Mouse (Mus musculus) forebrain, embryonic 14.5 days (tissue): ENCODE data around the gene Kiss1r. TPM values are rescaled to one million over a fixed set of nuclear protein-coding genes. Genes with fewer than 3 reads are reported as not detected.

Source experiments
- ATAC-seq: fragments of 200-750 bp; cut with Nextera tagmentation; 2 replicates; pipeline ENCODE4 v1.8.0; 2017; ENCODE audit warnings: mild to moderate bottlenecking, moderate library complexity
- DNase-seq: peaks from one replicate; pipeline ENCODE4 v3.0.0-alpha.2; 2015; ENCODE audit warnings: low spot score
- H3K27ac ChIP-seq: fragments of 300-500 bp; sonication (generic); 2 replicates; pipeline ENCODE4 v1.5.1; 2014; ENCODE audit warnings: low read depth, mild to moderate bottlenecking, control low read depth, low read length, moderate library complexity
- H3K27me3 ChIP-seq: fragments of 300-500 bp; sonication (generic); replicated peaks from 2 replicates; pipeline ENCODE4 v1.6.1; 2014; ENCODE audit warnings: low read length, control low read depth, mixed read lengths; ENCODE audit not compliant: control insufficient read depth, insufficient read depth
- H3K36me3 ChIP-seq: fragments of 300-500 bp; sonication (generic); 2 replicates; pipeline ENCODE4 v1.6.1; 2014; ENCODE audit warnings: low read length, control low read depth; ENCODE audit not compliant: control insufficient read depth, insufficient read depth
- H3K4me1 ChIP-seq: fragments of 300-500 bp; sonication (generic); 2 replicates; pipeline ENCODE4 v1.6.1; 2014; ENCODE audit warnings: antibody characterized with exemption, low read length, control low read depth; ENCODE audit not compliant: control insufficient read depth, insufficient read depth
- H3K4me2 ChIP-seq: fragments of 300-500 bp; sonication (generic); 2 replicates; pipeline ENCODE4 v1.6.1; 2014; ENCODE audit warnings: mild to moderate bottlenecking, control low read depth, low read length
- H3K4me3 ChIP-seq: fragments of 300-500 bp; sonication (generic); 2 replicates; pipeline ENCODE4 v1.5.1; 2014; ENCODE audit warnings: low read depth, low read length, control low read depth
- H3K9ac ChIP-seq: fragments of 300-500 bp; sonication (generic); 2 replicates; pipeline ENCODE4 v1.6.1; 2014; ENCODE audit warnings: mild to moderate bottlenecking, low read length, control low read depth, moderate library complexity
- H3K9me3 ChIP-seq: fragments of 300-500 bp; sonication (generic); replicated peaks from 2 replicates; pipeline ENCODE4 v1.6.1; 2016; ENCODE audit warnings: low read length, control low read depth, mixed read lengths; ENCODE audit not compliant: control insufficient read depth
- WGBS: fragments of 180-500 bp; shearing (Covaris S2); extraction: QIAGEN DNeasy Blood & Tissue Kit; methylation state at CpG from one replicate; pipeline ENCODE4 v1.1.7; 2014; 5-methylcytosine and 5-hydroxymethylcytosine counted together
- polyA plus RNA-seq: library from polyadenylated mRNA; unstranded; fragments of >200 nt; fragmentation: Nextera tagmentation; extraction: Ambion mirVana; gene quantifications from 2 replicates; pipeline ENCODE4 v1.2.1, GENCODE M21; 2014

Gene Kiss1r
- polyA plus RNA-seq, 1 experiment from 2014 or later: 1.6 TPM

DNA sequence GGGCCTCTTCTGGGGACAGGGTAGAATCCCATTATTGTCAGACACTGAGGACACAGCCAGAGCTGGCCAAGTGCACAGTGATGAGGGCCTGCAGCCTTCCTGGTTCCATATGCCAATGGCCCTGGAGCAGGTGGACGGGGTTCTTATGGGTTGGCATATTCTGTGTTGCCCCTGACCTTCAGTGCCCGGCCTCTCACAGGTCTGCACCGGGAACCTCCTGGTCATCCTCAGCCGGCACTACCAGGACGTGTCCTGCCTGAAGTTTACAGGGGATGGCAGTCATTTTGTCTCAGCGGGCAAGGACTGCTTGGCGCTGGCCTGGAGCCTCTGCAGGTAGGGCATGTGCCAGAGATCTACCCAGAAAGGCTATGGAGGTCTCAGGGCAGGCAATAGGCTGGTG, 48.0 kb downstream of the Kiss1r start:
- no peak for DNase-seq
- peaks cover 6% of the 10 kb centered on the region; the same call in 1 of the 2 replicates for H3K4me1 ChIP-seq
- 95% methylated on average over 7 of the region's 7 CpGs for WGBS

DNA sequence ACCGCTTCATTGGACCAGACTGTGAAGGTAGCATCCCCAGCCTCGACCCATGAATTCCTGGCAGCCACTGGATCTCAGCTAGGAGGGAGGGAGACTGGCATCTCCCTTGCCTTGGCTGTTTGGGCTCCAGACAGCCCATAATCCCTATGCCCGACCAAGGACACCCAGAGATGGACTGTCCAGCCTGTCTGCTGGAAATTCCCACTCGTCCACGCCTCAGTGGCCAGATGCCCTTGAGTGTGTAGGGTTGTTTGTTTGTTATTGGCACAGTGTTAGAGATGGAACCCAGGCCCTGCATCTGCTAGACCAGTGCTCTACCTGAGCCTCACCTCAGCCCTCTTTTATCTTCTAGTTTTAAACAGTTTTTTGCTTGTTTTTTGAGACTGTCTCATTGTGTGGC, 48.6 kb downstream of the Kiss1r start:
- no peaks in the 10 kb centered on the region for H3K9me3 ChIP-seq
- 87% methylated on average over 5 of the region's 5 CpGs for WGBS
- H3K4me2 ChIP-seq: no peak overlapping the region
- H3K4me1 ChIP-seq: peaks cover 6% of the 10 kb centered on the region; the same call in 1 of the 2 replicates
- H3K27me3 ChIP-seq: peaks cover 6% of the 10 kb centered on the region; the same call in 1 of the 2 replicates
- H3K9ac ChIP-seq: no peak overlapping the region
- H3K4me3 ChIP-seq: no peak overlapping the region
- no peak overlapping the region for H3K27ac ChIP-seq
- ATAC-seq (no peak), DNase-seq (no peak)
- peaks cover 69% of the 10 kb centered on the region for H3K36me3 ChIP-seq

More for the DNA sequence above, 48.0 kb downstream of the Kiss1r start:
- 0 out of 2 replicates have a peak, but pooled peaks cover 2% of the 10 kb centered on the region for H3K27me3 ChIP-seq
- no peak overlapping the region for H3K4me3 ChIP-seq
- no peak overlapping the region for H3K4me2 ChIP-seq
- H3K9me3 ChIP-seq: no peaks in the 10 kb centered on the region
- H3K9ac ChIP-seq: no peak overlapping the region
- no peak for ATAC-seq
- no peak overlapping the region for H3K27ac ChIP-seq
- H3K36me3 ChIP-seq: peaks cover 69% of the 10 kb centered on the region

DNA sequence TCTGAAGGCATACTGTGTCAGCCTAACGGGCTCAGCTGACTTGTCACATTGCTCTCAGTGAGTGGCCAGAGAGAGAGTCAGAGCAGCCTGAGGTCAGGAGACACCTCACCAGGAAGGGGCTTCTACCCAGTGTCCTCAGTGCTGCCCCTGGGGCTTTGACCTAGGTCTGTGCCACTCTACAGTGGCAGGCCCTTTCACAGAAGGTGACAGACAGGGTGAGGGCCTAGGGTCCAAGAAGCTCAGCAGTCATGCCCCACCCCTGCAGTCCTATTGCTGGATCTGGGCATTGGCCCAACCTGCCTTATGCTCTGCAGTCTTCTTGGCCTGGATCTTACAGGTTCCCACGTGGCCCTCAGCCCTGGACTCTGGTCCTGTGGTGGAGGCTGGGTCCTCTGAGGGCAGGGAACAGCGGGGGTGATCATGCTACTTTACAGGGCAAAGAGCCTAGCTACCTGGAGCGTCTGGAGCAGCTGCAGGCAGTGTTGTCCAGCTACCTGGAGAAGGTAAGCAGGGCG, 50.2 kb downstream of the Kiss1r start:
- no peak for DNase-seq
- peaks cover 21% of the 10 kb centered on the region for H3K27me3 ChIP-seq
- whole genome bisulfite sequencing: 89% methylated on average over 5 of the region's 5 CpGs
- ATAC-seq: no peak
- no peak overlapping the region for H3K4me3 ChIP-seq
- peaks cover 63% of the 10 kb centered on the region for H3K36me3 ChIP-seq
- no peaks in the 10 kb centered on the region for H3K9me3 ChIP-seq
- no peaks in the 10 kb centered on the region; the same call in 1 of the 2 replicates for H3K4me1 ChIP-seq
- H3K4me2 ChIP-seq: no peak overlapping the region
- H3K9ac ChIP-seq: no peak overlapping the region
- no peak overlapping the region for H3K27ac ChIP-seq

DNA sequence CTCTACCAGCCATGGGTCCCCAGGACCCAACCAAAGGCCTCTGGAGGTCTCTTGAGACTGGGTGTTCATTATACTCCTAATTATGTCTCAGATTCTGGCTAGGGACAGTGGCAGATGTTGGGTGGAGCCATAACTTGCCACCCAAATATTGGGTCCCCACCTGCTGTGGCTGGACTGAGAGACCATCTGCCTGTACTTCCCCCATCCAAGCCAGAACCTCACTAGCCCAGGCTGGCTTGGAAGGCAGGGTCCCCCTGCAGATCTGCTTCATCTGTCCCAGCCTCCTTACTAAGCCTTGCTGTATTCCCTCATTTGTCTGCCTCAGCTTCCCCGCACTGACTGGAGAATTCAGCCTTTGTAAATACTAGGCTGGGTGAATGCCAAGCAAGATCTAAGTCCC, 51.4 kb downstream of the Kiss1r start:
- H3K4me3 ChIP-seq: no peak overlapping the region
- DNase-seq (no peak), ATAC-seq (no peak)
- H3K4me2 ChIP-seq: no peak overlapping the region
- no peak overlapping the region for H3K9ac ChIP-seq
- H3K4me1 ChIP-seq: no peaks in the 10 kb centered on the region; the same call in 1 of the 2 replicates
- no peak overlapping the region for H3K27ac ChIP-seq
- no peaks in the 10 kb centered on the region for H3K9me3 ChIP-seq
- H3K36me3 ChIP-seq: peaks cover 53% of the 10 kb centered on the region
- 78% methylated on average over 1 of the region's 1 CpGs for WGBS
- peaks cover 30% of the 10 kb centered on the region for H3K27me3 ChIP-seq

DNA sequence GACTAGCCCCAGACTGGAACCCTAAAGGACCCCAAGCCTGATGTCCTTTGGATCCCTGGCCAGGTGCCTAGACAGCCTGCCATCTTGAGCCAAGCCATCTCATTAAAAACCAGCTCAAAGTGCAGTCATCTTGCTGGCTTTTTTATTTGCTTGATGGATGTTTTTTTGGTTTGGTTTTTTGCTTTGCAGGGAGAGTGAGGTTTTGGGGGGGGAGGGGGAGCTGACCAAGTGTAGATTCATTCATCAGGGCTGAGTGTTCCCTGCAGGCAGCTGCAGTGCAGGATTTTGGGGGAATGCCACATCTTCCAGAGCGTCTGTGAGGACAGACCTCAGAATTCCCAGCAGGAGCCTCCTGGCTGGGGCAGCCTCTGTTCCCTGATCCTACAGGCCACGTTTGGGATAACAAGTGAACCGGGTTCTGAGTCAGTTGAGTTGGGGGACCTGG, 52.4 kb downstream of the Kiss1r start:
- no peak for DNase-seq
- Histone ChIP-seq H3K27ac (no peak overlapping the region), H3K36me3 (peaks cover 45% of the 10 kb centered on the region), H3K9ac (no peak overlapping the region), H3K4me2 (no peak overlapping the region), H3K4me1 (no peaks in the 10 kb centered on the region; the same call in 1 of the 2 replicates), H3K9me3 (no peaks in the 10 kb centered on the region), H3K4me3 (no peak overlapping the region), H3K27me3 (peaks cover 30% of the 10 kb centered on the region)
- WGBS: 19% methylated on average over 3 of the region's 3 CpGs
- ATAC-seq: no peak

DNA sequence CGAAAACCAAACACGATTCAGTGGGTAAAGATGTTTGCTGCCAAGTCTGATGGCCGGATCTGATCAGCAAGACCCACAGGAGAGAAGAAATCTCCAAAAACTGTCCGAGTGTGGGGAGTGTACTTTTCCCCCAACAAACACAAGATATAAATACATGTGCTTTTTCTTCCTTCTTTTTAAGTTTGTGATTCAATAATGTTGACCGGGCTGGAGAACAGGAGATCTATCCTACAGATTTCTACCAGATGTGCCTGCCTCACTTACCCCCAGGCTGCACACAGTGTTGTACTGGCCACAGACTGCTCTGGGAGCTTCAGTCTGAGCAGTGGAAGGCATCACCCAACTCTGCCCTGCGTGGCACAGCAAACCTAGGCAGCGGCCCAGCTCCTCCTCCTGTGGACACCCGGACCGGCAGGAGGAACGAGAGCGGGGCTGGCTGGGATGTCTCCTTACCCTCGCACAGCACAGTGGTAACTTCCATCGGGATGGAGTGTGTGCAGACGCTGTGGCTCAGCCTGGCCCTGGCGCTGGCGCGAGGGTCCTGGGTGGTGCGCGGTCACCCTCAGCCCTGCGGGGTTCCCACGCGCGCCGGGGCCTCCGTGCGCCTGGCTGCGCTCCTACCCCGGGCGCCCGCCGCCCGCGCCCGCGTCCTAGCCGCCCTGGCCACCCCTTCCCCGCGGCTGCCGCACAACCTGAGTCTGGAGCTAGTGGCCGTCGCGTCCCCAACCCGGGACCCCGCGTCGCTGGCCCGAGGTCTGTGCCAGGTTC, 53.8 kb downstream of the Kiss1r start, which contains the start of gene Grin3b:
Gene Grin3b (plus strand): TSS at position 301 of the 768 bp plus-strand sequence.
- Histone ChIP-seq H3K9me3 (no peaks in the 10 kb centered on the region), H3K4me2 (peak within 1 kb of the TSS; percentile 47), H3K27ac (no peak within 1 kb of the TSS), H3K36me3 (peaks cover 41% of the 10 kb centered on the region), H3K9ac (peak within 1 kb of the TSS; percentile 49), H3K4me1 (no peaks in the 10 kb centered on the region; the same call in 1 of the 2 replicates), H3K27me3 (peaks cover 30% of the 10 kb centered on the region), H3K4me3 (peak within 1 kb of the TSS; percentile 23)
- ATAC-seq (no peak), DNase-seq (no peak)
- WGBS: 12% methylated on average over 30 of the region's 47 CpGs

DNA sequence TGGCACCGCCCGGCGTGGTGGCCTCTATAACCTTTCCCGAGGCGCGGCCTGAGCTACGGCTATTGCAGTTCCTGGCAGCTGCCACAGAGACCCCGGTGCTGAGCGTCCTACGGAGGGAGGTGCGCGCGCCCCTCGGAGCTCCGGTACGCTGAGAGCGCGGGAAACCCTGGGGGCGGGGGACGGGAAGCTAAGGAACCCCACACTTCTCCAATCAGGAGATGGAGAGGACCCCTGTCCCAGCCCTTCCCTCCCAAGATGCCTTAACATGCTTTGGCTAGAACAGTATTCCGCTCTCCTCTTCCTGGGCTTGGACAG, 54.4 kb downstream of the Kiss1r start:
- Histone ChIP-seq H3K9me3 (no peaks in the 10 kb centered on the region), H3K9ac (peak overlapping the region; percentile 49), H3K4me1 (no peaks in the 10 kb centered on the region; the same call in 1 of the 2 replicates), H3K4me3 (peak overlapping the region; percentile 23), H3K36me3 (peaks cover 41% of the 10 kb centered on the region), H3K27me3 (peaks cover 30% of the 10 kb centered on the region), H3K27ac (no peak overlapping the region), H3K4me2 (peak overlapping the region; percentile 47)
- ATAC-seq (no peak), DNase-seq (no peak)
- 3% methylated on average over 21 of the region's 21 CpGs for WGBS
